Mouse (Mus musculus): ENCODE data around the gene Alg1. TPM values are rescaled to one million over a fixed set of nuclear protein-coding genes. Genes with fewer than 3 reads are reported as not detected.

The Alg1 gene
- polyA plus RNA-seq, 1 experiment from 2014 or later: 36.8 TPM

- no peak overlapping the region for H3K4me3 ChIP-seq (ENCODE audit: low read depth, low read length)
- H3K4me2 ChIP-seq (ENCODE audit: low read depth, low read length): no peak overlapping the region
- H3K27ac ChIP-seq (replicated peaks; ENCODE audit: low read depth, low read length): no peak overlapping the region
- H3K9ac ChIP-seq (ENCODE audit: low read depth, low read length): no peak overlapping the region
- H3K4me1 ChIP-seq (ENCODE audit: control insufficient read depth, insufficient read depth, low read length): peaks cover 5% of the 10 kb centered on the region; the same call in 1 of the 2 replicates
- peaks cover 44% of the 10 kb centered on the region; the same call in 1 of the 2 replicates for H3K36me3 ChIP-seq (ENCODE audit: control insufficient read depth, insufficient read depth, low read length)
- H3K9me3 ChIP-seq (ENCODE audit: control insufficient read depth, low read length): no peaks in the 10 kb centered on the region
- ATAC-seq (ENCODE audit: low read depth): no peak
- 91% methylated on average over 3 of the region's 3 CpGs for WGBS
- DNase-seq (ENCODE audit: low spot score): no peak
- no peaks in the 10 kb centered on the region for H3K27me3 ChIP-seq (replicated peaks; ENCODE audit: control insufficient read depth, insufficient read depth, low read length)
Measured at GRCm38 (mm10) chr16:5250891-5251290, 17.5 kb downstream of the Alg1 start.

- no peak for DNase-seq (ENCODE audit: low spot score)
- H3K27me3 ChIP-seq (replicated peaks; ENCODE audit: control insufficient read depth, insufficient read depth, low read length): no peaks in the 10 kb centered on the region
- 94% methylated on average over 2 of the region's 2 CpGs for WGBS
Measured at GRCm38 (mm10) chr16:5252260-5252659, 18.8 kb downstream of the Alg1 start.

GRCm38 (mm10) chr16:5254346-5255025, 21.1 kb downstream of the Alg1 start:
- H3K4me1 ChIP-seq (ENCODE audit: control insufficient read depth, insufficient read depth, low read length): peaks cover 5% of the 10 kb centered on the region; the same call in 1 of the 2 replicates
- H3K9ac ChIP-seq (ENCODE audit: low read depth, low read length): peak overlapping the region; percentile 82
- 5% methylated on average over 15 of the region's 15 CpGs for WGBS
- H3K36me3 ChIP-seq (ENCODE audit: control insufficient read depth, insufficient read depth, low read length): peaks cover 14% of the 10 kb centered on the region; the same call in 1 of the 2 replicates
- H3K4me3 ChIP-seq (ENCODE audit: low read depth, low read length): peak overlapping the region; percentile 79
- no peaks in the 10 kb centered on the region for H3K27me3 ChIP-seq (replicated peaks; ENCODE audit: control insufficient read depth, insufficient read depth, low read length)
- H3K27ac ChIP-seq (replicated peaks; ENCODE audit: low read depth, low read length): peak overlapping the region; percentile 85
- H3K4me2 ChIP-seq (ENCODE audit: low read depth, low read length): peak overlapping the region; percentile 90
- DNase-seq (ENCODE audit: low spot score) (peak; percentile 93), ATAC-seq (ENCODE audit: low read depth) (peak; percentile 70)
- H3K9me3 ChIP-seq (ENCODE audit: control insufficient read depth, low read length): no peaks in the 10 kb centered on the region

More at GRCm38 (mm10) chr16:5252260-5252659, 18.8 kb downstream of the Alg1 start:
- Histone ChIP-seq H3K4me2 (ENCODE audit: low read depth, low read length) (no peak overlapping the region), H3K9me3 (ENCODE audit: control insufficient read depth, low read length) (no peaks in the 10 kb centered on the region), H3K4me1 (ENCODE audit: control insufficient read depth, insufficient read depth, low read length) (peaks cover 5% of the 10 kb centered on the region; the same call in 1 of the 2 replicates), H3K9ac (ENCODE audit: low read depth, low read length) (no peak overlapping the region), H3K27ac (replicated peaks; ENCODE audit: low read depth, low read length) (no peak overlapping the region), H3K36me3 (ENCODE audit: control insufficient read depth, insufficient read depth, low read length) (peaks cover 35% of the 10 kb centered on the region; the same call in 1 of the 2 replicates), H3K4me3 (ENCODE audit: low read depth, low read length) (no peak overlapping the region)
- no peak for ATAC-seq (ENCODE audit: low read depth)

DNA sequence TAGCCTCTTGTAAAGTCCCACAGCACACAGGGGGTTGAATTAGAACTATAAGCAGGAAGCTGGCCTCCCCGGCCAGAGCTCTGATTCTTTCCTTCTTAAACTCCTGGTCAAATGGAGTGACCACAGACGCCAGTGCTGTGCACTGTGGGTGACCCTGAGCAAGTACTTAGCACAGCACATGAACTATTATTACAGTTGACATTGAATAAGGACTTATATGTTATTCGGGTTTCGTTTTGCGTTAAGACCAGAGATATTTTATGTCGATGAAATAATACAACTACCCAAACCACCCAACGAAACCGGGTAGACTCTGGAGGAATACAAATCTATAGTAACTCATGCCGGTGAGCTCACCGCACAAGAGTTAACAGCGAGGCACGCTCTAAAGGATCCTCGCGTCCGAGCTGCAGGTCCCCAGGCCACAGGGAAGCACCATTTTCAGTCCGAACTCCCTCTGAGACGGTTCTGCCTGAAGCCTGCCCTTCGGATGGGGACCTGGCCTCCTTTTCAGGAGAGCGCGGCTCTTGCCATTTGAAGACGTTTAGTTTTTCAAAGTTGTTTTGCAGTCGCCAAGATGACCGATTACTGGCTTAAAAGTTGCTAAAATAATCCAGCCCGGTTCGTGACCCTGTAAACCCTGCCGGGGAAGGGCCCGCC, 21.8 kb downstream of the Alg1 start:
- Histone ChIP-seq H3K4me1 (ENCODE audit: control insufficient read depth, insufficient read depth, low read length) (peaks cover 5% of the 10 kb centered on the region; the same call in 1 of the 2 replicates), H3K9me3 (ENCODE audit: control insufficient read depth, low read length) (no peaks in the 10 kb centered on the region), H3K27ac (replicated peaks; ENCODE audit: low read depth, low read length) (peak overlapping the region; percentile 85), H3K36me3 (ENCODE audit: control insufficient read depth, insufficient read depth, low read length) (peaks cover 14% of the 10 kb centered on the region; the same call in 1 of the 2 replicates), H3K4me2 (ENCODE audit: low read depth, low read length) (peak overlapping the region; percentile 90), H3K4me3 (ENCODE audit: low read depth, low read length) (peak overlapping the region; percentile 79), H3K27me3 (replicated peaks; ENCODE audit: control insufficient read depth, insufficient read depth, low read length) (no peaks in the 10 kb centered on the region), H3K9ac (ENCODE audit: low read depth, low read length) (peak overlapping the region; percentile 82)
- no peak for DNase-seq (ENCODE audit: low spot score)
- WGBS: 2% methylated on average over 27 of the region's 27 CpGs
- no peak for ATAC-seq (ENCODE audit: low read depth)

DNA sequence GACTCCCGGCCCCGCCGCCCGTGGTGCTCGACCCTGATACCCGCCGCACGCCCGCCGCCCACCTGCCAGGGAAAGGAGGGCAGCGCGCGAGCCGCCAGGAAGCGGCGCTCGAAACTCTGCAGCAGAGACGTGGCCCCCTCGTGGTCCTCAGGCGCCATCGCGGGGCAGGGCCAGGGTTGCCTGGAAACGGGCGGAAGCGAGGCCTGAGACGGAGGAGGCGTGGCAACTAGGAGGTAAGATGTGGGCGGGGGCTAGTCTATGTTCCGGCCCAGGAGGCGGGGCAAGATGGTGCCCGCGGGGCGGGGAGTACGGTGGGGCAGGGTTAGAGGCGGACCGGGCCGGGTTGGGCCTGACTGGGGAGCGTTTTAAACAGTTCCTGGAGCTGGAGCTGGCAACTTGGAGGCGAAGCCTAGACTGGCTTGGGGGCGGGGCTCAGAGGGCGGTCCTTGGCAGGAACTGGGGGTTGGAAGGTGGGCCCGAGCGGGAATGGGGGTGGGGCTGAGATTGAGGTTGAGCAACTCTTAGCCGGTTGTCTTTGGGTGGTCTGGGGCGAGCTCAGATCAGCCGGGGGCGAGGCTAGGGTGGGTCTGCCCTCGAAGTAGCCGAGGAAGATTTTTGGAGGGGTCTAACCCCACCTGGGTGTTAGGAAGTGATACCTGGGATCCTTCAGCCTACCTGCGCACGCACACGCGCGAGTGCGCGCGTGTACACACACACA, 22.5 kb downstream of the Alg1 start, which contains the start of gene Eef2kmt:
Eef2kmt (minus strand) TSS at position 205 of the 718 bp plus-strand sequence.
- Histone ChIP-seq H3K4me3 (ENCODE audit: low read depth, low read length) (peak within 1 kb of the TSS; percentile 79), H3K36me3 (ENCODE audit: control insufficient read depth, insufficient read depth, low read length) (peaks cover 10% of the 10 kb centered on the region; the same call in 1 of the 2 replicates), H3K4me1 (ENCODE audit: control insufficient read depth, insufficient read depth, low read length) (peaks cover 5% of the 10 kb centered on the region; the same call in 1 of the 2 replicates), H3K4me2 (ENCODE audit: low read depth, low read length) (peak within 1 kb of the TSS; percentile 90), H3K9ac (ENCODE audit: low read depth, low read length) (peak within 1 kb of the TSS; percentile 82), H3K27ac (replicated peaks; ENCODE audit: low read depth, low read length) (peak within 1 kb of the TSS; percentile 85), H3K27me3 (replicated peaks; ENCODE audit: control insufficient read depth, insufficient read depth, low read length) (no peaks in the 10 kb centered on the region), H3K9me3 (ENCODE audit: control insufficient read depth, low read length) (no peaks in the 10 kb centered on the region)
- WGBS: 2% methylated on average over 43 of the region's 57 CpGs
- ATAC-seq (ENCODE audit: low read depth): peak; percentile 96
- peak; percentile 99 for DNase-seq (ENCODE audit: low spot score)

DNA sequence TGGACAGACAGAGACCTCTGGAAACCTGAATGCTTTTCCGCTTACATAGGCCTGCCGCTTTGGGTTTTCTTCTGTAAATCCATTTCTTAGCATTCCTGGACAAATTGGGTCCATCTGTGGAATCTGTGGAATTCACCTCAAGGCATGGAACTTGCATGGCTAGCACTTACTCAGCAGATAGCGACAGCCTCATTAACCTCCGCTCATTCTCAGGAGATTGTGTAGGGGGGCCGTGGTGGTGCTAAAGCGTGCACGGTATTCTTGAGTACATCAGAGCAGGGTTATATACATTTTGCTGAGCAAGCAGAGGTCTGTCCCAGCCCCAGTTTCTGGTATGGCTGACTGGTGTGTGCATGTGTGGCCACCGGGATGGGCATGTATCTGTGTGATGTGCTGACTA, 29.7 kb downstream of the Alg1 start:
- no peaks in the 10 kb centered on the region for H3K36me3 ChIP-seq (ENCODE audit: control insufficient read depth, insufficient read depth, low read length)
- ATAC-seq (ENCODE audit: low read depth): peak; percentile 77
- H3K4me3 ChIP-seq (ENCODE audit: low read depth, low read length): no peak overlapping the region
- H3K4me1 ChIP-seq (ENCODE audit: control insufficient read depth, insufficient read depth, low read length): peaks cover 6% of the 10 kb centered on the region; the same call in 1 of the 2 replicates
- H3K27ac ChIP-seq (replicated peaks; ENCODE audit: low read depth, low read length): peak overlapping the region; percentile 39; the same call in 1 of the 2 replicates
- 21% methylated on average over 8 of the region's 8 CpGs for WGBS
- H3K9me3 ChIP-seq (ENCODE audit: control insufficient read depth, low read length): peaks cover 18% of the 10 kb centered on the region; the same call in 1 of the 2 replicates
- H3K4me2 ChIP-seq (ENCODE audit: low read depth, low read length): no peak overlapping the region
- DNase-seq (ENCODE audit: low spot score): peak; percentile 81
- H3K27me3 ChIP-seq (replicated peaks; ENCODE audit: control insufficient read depth, insufficient read depth, low read length): no peaks in the 10 kb centered on the region
- H3K9ac ChIP-seq (ENCODE audit: low read depth, low read length): no peak overlapping the region

- Histone ChIP-seq H3K36me3 (ENCODE audit: control insufficient read depth, insufficient read depth, low read length) (no peaks in the 10 kb centered on the region), H3K4me1 (ENCODE audit: control insufficient read depth, insufficient read depth, low read length) (peaks cover 6% of the 10 kb centered on the region; the same call in 1 of the 2 replicates), H3K27me3 (replicated peaks; ENCODE audit: control insufficient read depth, insufficient read depth, low read length) (no peaks in the 10 kb centered on the region), H3K27ac (replicated peaks; ENCODE audit: low read depth, low read length) (no peak overlapping the region), H3K4me3 (ENCODE audit: low read depth, low read length) (no peak overlapping the region), H3K9ac (ENCODE audit: low read depth, low read length) (no peak overlapping the region), H3K9me3 (ENCODE audit: control insufficient read depth, low read length) (peaks cover 18% of the 10 kb centered on the region; the same call in 1 of the 2 replicates), H3K4me2 (ENCODE audit: low read depth, low read length) (no peak overlapping the region)
- DNase-seq (ENCODE audit: low spot score) (no peak), ATAC-seq (ENCODE audit: low read depth) (no peak)
- WGBS: 74% methylated on average over 7 of the region's 7 CpGs
Measured at GRCm38 (mm10) chr16:5263926-5264325, 30.5 kb downstream of the Alg1 start.

- ATAC-seq (ENCODE audit: low read depth) (peak; percentile 6; the same call in 1 of the 2 replicates), DNase-seq (ENCODE audit: low spot score) (no peak)
- peaks cover 2% of the 10 kb centered on the region; the same call in 1 of the 2 replicates for H3K9me3 ChIP-seq (ENCODE audit: control insufficient read depth, low read length)
- no peak overlapping the region for H3K4me3 ChIP-seq (ENCODE audit: low read depth, low read length)
- no peaks in the 10 kb centered on the region for H3K4me1 ChIP-seq (ENCODE audit: control insufficient read depth, insufficient read depth, low read length)
- WGBS: 92% methylated on average over 4 of the region's 4 CpGs
- no peak overlapping the region for H3K4me2 ChIP-seq (ENCODE audit: low read depth, low read length)
- no peak overlapping the region for H3K9ac ChIP-seq (ENCODE audit: low read depth, low read length)
- H3K27ac ChIP-seq (replicated peaks; ENCODE audit: low read depth, low read length): no peak overlapping the region
- no peaks in the 10 kb centered on the region for H3K27me3 ChIP-seq (replicated peaks; ENCODE audit: control insufficient read depth, insufficient read depth, low read length)
- no peaks in the 10 kb centered on the region for H3K36me3 ChIP-seq (ENCODE audit: control insufficient read depth, insufficient read depth, low read length)
Measured at GRCm38 (mm10) chr16:5271411-5272035, 38.1 kb downstream of the Alg1 start.

All from embryonic facial prominence, embryonic 14.5 days (tissue).